Mouse (Mus musculus) forebrain, embryonic 12.5 days (tissue): ENCODE results near the gene Gsap. TPM values are rescaled to one million over a fixed set of nuclear protein-coding genes. Genes with fewer than 3 reads are reported as not detected.

ENCODE experiments used
- ATAC-seq: fragments of 200-750 bp; cut with Nextera tagmentation; 2 replicates; pipeline ENCODE4 v1.8.0; 2017; ENCODE audit warnings: moderate TSS enrichment; ENCODE audit not compliant: low FRiP score
- H3K27ac ChIP-seq: fragments of 300-500 bp; sonication (generic); 2 replicates; pipeline ENCODE4 v1.5.1; 2016; ENCODE audit warnings: mild to moderate bottlenecking
- H3K27me3 ChIP-seq: fragments of 300-500 bp; sonication (generic); 2 replicates; pipeline ENCODE4 v1.6.1; 2016; ENCODE audit warnings: mild to moderate bottlenecking
- H3K36me3 ChIP-seq: fragments of 300-500 bp; sonication (generic); replicated peaks from 2 replicates; pipeline ENCODE4 v1.6.1; 2016; ENCODE audit warnings: mild to moderate bottlenecking
- H3K4me1 ChIP-seq: fragments of 300-500 bp; sonication (generic); 2 replicates; pipeline ENCODE4 v1.6.1; 2016
- H3K4me2 ChIP-seq: fragments of 300-500 bp; sonication (generic); 2 replicates; pipeline ENCODE4 v1.6.1; 2016; ENCODE audit warnings: mild to moderate bottlenecking, moderate library complexity
- H3K4me3 ChIP-seq: fragments of 300-500 bp; sonication (generic); replicated peaks from 2 replicates; pipeline ENCODE4 v1.5.1; 2016; ENCODE audit warnings: mild to moderate bottlenecking
- H3K9ac ChIP-seq: fragments of 300-500 bp; sonication (generic); 2 replicates; pipeline ENCODE4 v1.6.1; 2016; ENCODE audit warnings: mild to moderate bottlenecking
- H3K9me3 ChIP-seq: fragments of 300-500 bp; sonication (generic); 2 replicates; pipeline ENCODE4 v1.6.1; 2016
- WGBS: fragments of 180-500 bp; shearing (Covaris S2); methylation state at CpG from one replicate; pipeline ENCODE4 v1.1.7; 2016; 5-methylcytosine and 5-hydroxymethylcytosine counted together
- polyA plus RNA-seq: library from polyadenylated mRNA; unstranded; fragments of >200 nt; fragmentation: Nextera tagmentation; extraction: Ambion mirVana; gene quantifications from 2 replicates; pipeline ENCODE4 v1.2.1, GENCODE M21; 2016

Gsap gene
- polyA plus RNA-seq, 1 experiment from 2014 or later: 2.8 TPM

- Histone ChIP-seq H3K4me1 (peaks cover 10% of the 10 kb centered on the region), H3K9me3 (0 out of 2 replicates have a peak, but pooled peaks cover 4% of the 10 kb centered on the region), H3K4me3 (no peak overlapping the region), H3K9ac (no peak overlapping the region), H3K4me2 (no peak overlapping the region), H3K27me3 (no peaks in the 10 kb centered on the region), H3K27ac (no peak overlapping the region), H3K36me3 (no peaks in the 10 kb centered on the region)
- WGBS: 85% methylated on average over 3 of the region's 3 CpGs
- no peak for ATAC-seq
Observed at GRCm38 (mm10) chr5:21358648-21359047, 172.6 kb downstream of the Gsap start.

DNA sequence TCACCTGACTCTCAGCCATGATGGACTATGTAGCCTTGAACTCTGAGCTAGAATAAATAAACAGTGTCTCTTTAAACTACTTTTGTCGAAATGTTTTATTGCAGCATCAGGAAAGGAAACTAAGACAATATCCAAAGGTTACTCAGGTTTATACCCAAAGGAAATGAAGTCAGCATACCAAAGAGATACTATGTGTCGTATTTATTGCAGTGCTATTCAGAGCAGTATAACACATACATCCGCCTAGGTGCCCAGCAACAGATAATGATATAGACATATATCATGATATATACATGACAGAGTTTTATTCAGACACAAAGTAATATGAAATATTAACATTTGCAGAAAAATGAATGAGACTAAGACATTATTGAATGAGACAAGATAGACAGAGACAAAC lies 177.3 kb downstream of the Gsap start:
- no peak for ATAC-seq
- Histone ChIP-seq H3K4me1 (peaks cover 8% of the 10 kb centered on the region; the same call in 1 of the 2 replicates), H3K9ac (no peak overlapping the region)

More for the DNA sequence above, 177.3 kb downstream of the Gsap start:
- Histone ChIP-seq H3K27me3 (no peaks in the 10 kb centered on the region), H3K4me3 (no peak overlapping the region), H3K27ac (no peak overlapping the region), H3K4me2 (no peak overlapping the region), H3K36me3 (no peaks in the 10 kb centered on the region), H3K9me3 (0 out of 2 replicates have a peak, but pooled peaks cover 4% of the 10 kb centered on the region)
- whole genome bisulfite sequencing: 85% methylated on average over 3 of the region's 3 CpGs

Other genes starting within 250 kb of the Gsap start
- 6.5 and 7.3 TPM in 2 replicates for gene Rsbn1l, start 229.9 kb upstream of the Gsap start, polyA plus RNA-seq
- gene Ptpn12, start 130.3 kb upstream of the Gsap start, polyA plus RNA-seq: 30.4 and 32.1 TPM in 2 replicates
- 0.81 and 1.4 TPM in 2 replicates for gene Fgl2, start 186.4 kb downstream of the Gsap start, polyA plus RNA-seq
- gene Ccdc146, start 238.4 kb downstream of the Gsap start, polyA plus RNA-seq: 0.20 and 0.31 TPM in 2 replicates
- 4.4 and 5.4 TPM in 2 replicates for gene Fam185a, start 238.7 kb downstream of the Gsap start, polyA plus RNA-seq